Mouse (Mus musculus) B cell, adult 2 months (primary cell): ENCODE results near the gene Olfr814.
"Not testable (repeated sequence)": the region's sequence is repeated elsewhere in the genome, so short reads cannot be mapped to it uniquely, and the experiment has no call there.

Experiments
- DNase-seq, 2 experiments: peaks; one replicate each; pipeline ENCODE4 v3.0.0; 2022

Olfr814 gene

GRCm38 (mm10) chr10:129879751-129880150 is at the start of gene Olfr814:
TSS of gene Olfr814 (minus strand) at chr10:129879851.
- not testable (repeated sequence) for DNase-seq

- no peak for DNase-seq
Measured at GRCm38 (mm10) chr10:129915497-129915896, 35.8 kb upstream of the Olfr814 start, which contains the start of gene Olfr816. TSS of gene Olfr816 (minus strand) at chr10:129915597.

GRCm38 (mm10) chr10:129905767-129906166 is 26.1 kb upstream of the Olfr814 start, which contains the start of gene Olfr815:
TSS of gene Olfr815 (minus strand) at chr10:129905867.
- DNase-seq: not testable (repeated sequence)

GRCm38 (mm10) chr10:129885934-129886333 is 6.3 kb upstream of the Olfr814 start:
- no peak for DNase-seq

- DNase-seq: not testable (repeated sequence)
Measured at GRCm38 (mm10) chr10:129885496-129885895, 5.8 kb upstream of the Olfr814 start.

- no peak for DNase-seq
Measured at GRCm38 (mm10) chr10:129855067-129855466, 24.6 kb downstream of the Olfr814 start, which contains the start of gene Olfr813. TSS of gene Olfr813 (plus strand) at chr10:129855367.

GRCm38 (mm10) chr10:129847343-129847742 is 32.3 kb downstream of the Olfr814 start:
- no peak for DNase-seq

GRCm38 (mm10) chr10:129845994-129846393 is 33.7 kb downstream of the Olfr814 start, which contains the start of gene Olfr812:
TSS of gene Olfr812 (minus strand) at chr10:129846094.
- DNase-seq: no peak
